Mouse (Mus musculus) kidney, adult 2 months (tissue): ENCODE data around the gene 2900026A02Rik.

Source experiments
- CTCF ChIP-seq: fragments of 200-500 bp; conservative IDR thresholded peaks from 2 replicates; pipeline ENCODE4 v1.5.1; 2011; ENCODE audit warnings: low read depth, mild to moderate bottlenecking, control low read depth, low read length, moderate library complexity, mixed read lengths; ENCODE audit not compliant: insufficient read depth, insufficient read length
- POLR2A ChIP-seq: fragments of 200-500 bp; IDR thresholded peaks from one replicate; pipeline ENCODE4 v1.6.1; 2011; ENCODE audit warnings: low read depth, low read length, control low read depth

- no peak for TF ChIP-seq CTCF
- TF ChIP-seq POLR2A = no peak
These were observed 66.6 kb downstream of the 2900026A02Rik start for GRCm38 (mm10) chr5:113154441-113154840.
